Mouse (Mus musculus) forebrain, embryonic 11.5 days (tissue): Measurements from ENCODE around the gene Hist1h2bh. TPM values are rescaled to one million over a fixed set of nuclear protein-coding genes. Genes with fewer than 3 reads are reported as not detected.

Source experiments
- ATAC-seq: fragments of 200-750 bp; cut with Nextera tagmentation; replicated peaks from 2 replicates; pipeline ENCODE4 v1.8.0; 2017; ENCODE audit warnings: moderate TSS enrichment; ENCODE audit not compliant: low FRiP score
- DNase-seq: peaks from one replicate; pipeline ENCODE4 v3.0.0-alpha.2; 2017; ENCODE audit warnings: low spot score
- H3K27ac ChIP-seq: fragments of 300-500 bp; sonication (generic); 2 replicates; pipeline ENCODE4 v1.5.1; 2014; ENCODE audit warnings: low read depth, low read length
- H3K27me3 ChIP-seq: fragments of 300-500 bp; sonication (generic); 2 replicates; pipeline ENCODE4 v1.6.1; 2014; ENCODE audit warnings: mild to moderate bottlenecking, low read length, mixed read lengths; ENCODE audit not compliant: control insufficient read depth, insufficient read depth
- H3K36me3 ChIP-seq: fragments of 300-500 bp; sonication (generic); 2 replicates; pipeline ENCODE4 v1.6.1; 2014; ENCODE audit warnings: mild to moderate bottlenecking, low read length, moderate library complexity, mixed read lengths; ENCODE audit not compliant: control insufficient read depth, insufficient read depth
- H3K4me1 ChIP-seq: fragments of 300-500 bp; sonication (generic); replicated peaks from 2 replicates; pipeline ENCODE4 v1.6.1; 2014; ENCODE audit warnings: low read length, mixed read lengths; ENCODE audit not compliant: control insufficient read depth, insufficient read depth
- H3K4me2 ChIP-seq: fragments of 300-500 bp; sonication (generic); 2 replicates; pipeline ENCODE4 v1.6.1; 2014; ENCODE audit warnings: low read depth, mild to moderate bottlenecking, low read length, moderate library complexity, mixed read lengths; ENCODE audit not compliant: severe bottlenecking
- H3K4me3 ChIP-seq: fragments of 300-500 bp; sonication (generic); 2 replicates; pipeline ENCODE4 v1.5.1; 2014; ENCODE audit warnings: low read depth, low read length
- H3K9ac ChIP-seq: fragments of 300-500 bp; sonication (generic); 2 replicates; pipeline ENCODE4 v1.6.1; 2014; ENCODE audit warnings: low read length
- H3K9me3 ChIP-seq: fragments of 300-500 bp; sonication (generic); 2 replicates; pipeline ENCODE4 v1.6.1; 2016; ENCODE audit warnings: low read length, mixed read lengths; ENCODE audit not compliant: control insufficient read depth
- WGBS: fragments of 180-500 bp; shearing (Covaris S2); extraction: QIAGEN DNeasy Blood & Tissue Kit; methylation state at CpG from one replicate; pipeline ENCODE4 v1.1.7; 2014; 5-methylcytosine and 5-hydroxymethylcytosine counted together
- polyA plus RNA-seq: library from polyadenylated mRNA; unstranded; fragments of >200 nt; fragmentation: Nextera tagmentation; extraction: Ambion mirVana; gene quantifications from 2 replicates; pipeline ENCODE4 v1.2.1, GENCODE M21; 2014

The Hist1h2bh gene
- polyA plus RNA-seq, 1 experiment from 2014 or later = 1.2 TPM

DNA sequence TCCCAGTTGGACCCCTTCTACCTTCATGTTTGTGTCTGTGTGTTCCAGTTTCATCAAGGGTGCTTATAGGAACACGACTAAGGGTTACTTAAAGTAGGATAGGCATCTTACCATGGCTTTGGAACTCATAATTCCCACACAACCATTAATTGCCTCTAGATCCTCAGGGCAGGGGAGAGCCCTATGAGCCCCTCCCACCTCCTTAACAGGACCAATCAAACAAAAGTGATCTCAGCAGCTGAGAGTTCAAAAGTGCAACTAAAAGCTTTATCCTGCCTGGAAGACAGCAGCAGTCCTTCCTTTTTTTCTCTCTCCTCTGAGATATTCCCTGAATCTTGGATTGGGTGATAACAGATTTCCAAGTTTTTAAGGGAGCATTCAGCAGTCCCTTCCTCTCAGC lies 33.1 kb downstream of the Hist1h2bh start:
- Histone ChIP-seq H3K4me3 (no peak overlapping the region), H3K36me3 (no peaks in the 10 kb centered on the region), H3K27me3 (no peaks in the 10 kb centered on the region), H3K4me2 (no peak overlapping the region), H3K4me1 (peaks cover under 1% of the 10 kb centered on the region; the same call in 1 of the 2 replicates), H3K9ac (no peak overlapping the region), H3K27ac (no peak overlapping the region), H3K9me3 (no peaks in the 10 kb centered on the region)
- ATAC-seq (no peak), DNase-seq (no peak)
- 42% methylated on average over 1 of the region's 1 CpGs for WGBS

DNA sequence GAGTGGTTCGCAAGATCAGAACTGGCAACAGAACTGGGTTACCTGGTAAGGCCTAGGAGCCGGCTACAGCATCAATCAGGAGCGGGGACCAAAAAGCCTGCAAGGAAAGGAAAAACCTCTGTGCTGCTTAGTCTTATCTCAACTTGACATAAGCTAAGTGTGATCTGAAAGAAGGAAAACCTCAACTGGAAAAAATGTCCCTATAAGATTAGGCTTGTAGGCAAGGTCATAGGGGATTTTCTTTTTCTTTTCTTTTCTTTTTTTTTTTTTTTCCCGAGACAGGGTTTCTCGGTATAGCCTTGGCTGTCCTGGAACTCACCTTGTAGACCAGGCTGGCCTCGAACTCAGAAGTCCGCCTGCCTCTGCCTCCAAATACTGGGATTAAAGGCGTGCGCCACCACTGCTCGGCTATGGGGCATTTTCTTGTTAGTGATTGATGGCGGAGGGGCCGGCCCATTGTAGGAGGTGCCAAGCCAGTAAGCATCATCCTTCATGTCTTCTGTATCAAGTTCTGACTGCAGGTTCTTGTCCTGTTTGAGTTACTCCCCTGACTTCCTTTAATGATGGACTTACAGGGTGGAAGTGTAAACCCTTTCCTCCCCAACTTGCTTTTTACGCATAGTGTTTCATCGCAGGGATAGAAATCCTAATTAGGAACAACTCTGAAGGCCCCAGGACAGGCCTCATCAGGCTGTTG lies 36.2 kb downstream of the Hist1h2bh start:
- no peaks in the 10 kb centered on the region for H3K27me3 ChIP-seq
- H3K4me2 ChIP-seq = peak overlapping the region; percentile 26; the same call in 1 of the 2 replicates
- no peaks in the 10 kb centered on the region for H3K36me3 ChIP-seq
- ATAC-seq (no peak), DNase-seq (peak; percentile 74)
- 11% methylated on average over 14 of the region's 14 CpGs for WGBS
- no peak overlapping the region for H3K27ac ChIP-seq
- H3K4me1 ChIP-seq = peaks cover 2% of the 10 kb centered on the region; the same call in 1 of the 2 replicates
- no peak overlapping the region for H3K9ac ChIP-seq
- no peaks in the 10 kb centered on the region for H3K9me3 ChIP-seq
- no peak overlapping the region for H3K4me3 ChIP-seq

DNA sequence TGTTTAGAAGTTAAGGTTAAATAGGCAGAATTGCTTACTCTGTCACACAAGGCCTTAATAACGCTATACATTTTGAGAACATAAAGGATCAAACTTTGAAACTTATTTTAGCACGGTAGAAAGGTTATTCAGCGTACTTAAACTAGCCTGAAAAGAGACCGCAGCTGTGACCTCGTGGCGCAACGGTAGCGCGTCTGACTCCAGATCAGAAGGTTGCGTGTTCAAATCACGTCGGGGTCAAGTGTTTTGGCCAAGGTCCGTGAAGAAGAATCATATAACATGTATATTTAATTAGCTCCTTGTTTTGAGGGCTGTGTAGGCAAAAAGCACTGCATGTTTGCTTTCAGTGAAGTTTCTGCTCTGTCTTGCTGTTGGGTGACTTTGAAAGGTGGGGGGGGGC lies 36.8 kb downstream of the Hist1h2bh start:
- no peaks in the 10 kb centered on the region for H3K36me3 ChIP-seq
- H3K4me3 ChIP-seq = peak overlapping the region; percentile 28
- DNase-seq = peak; percentile 78
- no peak overlapping the region for H3K27ac ChIP-seq
- ATAC-seq = no peak
- no peaks in the 10 kb centered on the region for H3K9me3 ChIP-seq
- H3K27me3 ChIP-seq = no peaks in the 10 kb centered on the region
- H3K4me2 ChIP-seq = peak overlapping the region; percentile 55; the same call in 1 of the 2 replicates
- peaks cover 2% of the 10 kb centered on the region; the same call in 1 of the 2 replicates for H3K4me1 ChIP-seq
- H3K9ac ChIP-seq = no peak overlapping the region
- WGBS = 1% methylated on average over 13 of the region's 13 CpGs

DNA sequence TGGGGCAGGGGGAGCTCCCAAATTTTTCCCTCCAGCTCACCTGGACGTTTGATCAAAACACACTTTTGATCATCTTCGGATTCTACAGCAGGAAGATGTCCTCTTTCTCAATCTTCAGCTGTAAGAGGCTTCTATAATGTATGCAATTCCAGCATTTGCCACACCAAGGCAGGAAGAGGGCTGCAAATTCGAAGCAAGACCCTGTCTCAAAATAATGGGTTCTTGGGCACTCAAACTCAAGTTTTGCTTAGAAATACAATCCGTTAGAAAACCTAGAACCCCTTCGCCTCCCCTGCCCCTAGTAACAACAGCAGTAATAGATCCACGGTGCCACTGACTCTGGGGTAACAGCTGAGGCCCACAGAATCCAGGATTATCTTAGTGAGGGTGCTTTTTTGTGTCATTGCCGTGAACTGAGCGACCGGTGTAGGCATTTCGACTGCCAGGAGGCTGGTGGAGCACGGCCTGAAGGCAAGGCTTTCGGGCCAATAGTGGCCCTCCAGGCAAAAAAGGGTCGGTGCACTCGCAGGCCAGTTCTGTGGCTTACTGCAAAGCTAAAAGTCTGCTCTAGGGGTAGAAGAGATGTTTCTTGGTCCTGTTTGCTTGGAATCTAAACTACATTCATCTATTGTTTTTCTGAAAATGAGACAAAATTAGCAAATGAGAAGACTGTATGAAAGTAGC lies 37.4 kb downstream of the Hist1h2bh start:
- peaks cover 2% of the 10 kb centered on the region; the same call in 1 of the 2 replicates for H3K4me1 ChIP-seq
- H3K9me3 ChIP-seq = no peaks in the 10 kb centered on the region
- no peaks in the 10 kb centered on the region for H3K36me3 ChIP-seq
- peak overlapping the region; percentile 28 for H3K4me3 ChIP-seq
- H3K27me3 ChIP-seq = no peaks in the 10 kb centered on the region
- WGBS = 2% methylated on average over 14 of the region's 14 CpGs
- H3K27ac ChIP-seq = no peak overlapping the region
- H3K4me2 ChIP-seq = peak overlapping the region; percentile 55
- DNase-seq = peak; percentile 70
- no peak; the same call in 1 of the 2 replicates for ATAC-seq
- H3K9ac ChIP-seq = peak overlapping the region; percentile 47; the same call in 1 of the 2 replicates

DNA sequence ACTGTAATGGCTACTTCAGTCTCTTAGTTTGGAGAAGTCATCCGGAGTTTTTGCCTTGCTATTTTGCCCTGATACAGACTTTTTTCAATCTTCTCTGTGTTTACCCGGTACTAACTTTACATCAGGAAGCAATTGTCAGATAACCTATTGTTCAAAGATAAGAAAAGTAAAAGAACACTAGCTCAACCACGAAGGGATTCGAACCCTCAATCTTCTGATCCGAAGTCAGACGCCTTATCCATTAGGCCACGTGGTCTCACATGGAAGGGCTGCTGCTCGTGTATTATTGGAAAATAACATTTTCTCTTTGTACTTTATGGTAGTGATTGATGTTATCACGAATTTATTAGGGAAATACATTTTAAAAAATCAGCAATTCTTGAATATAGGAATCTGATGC lies 39.4 kb downstream of the Hist1h2bh start:
- no peak overlapping the region for H3K9ac ChIP-seq
- peaks cover 6% of the 10 kb centered on the region; the same call in 1 of the 2 replicates for H3K4me1 ChIP-seq
- DNase-seq (peak; percentile 72), ATAC-seq (no peak; the same call in 1 of the 2 replicates)
- no peak overlapping the region for H3K27ac ChIP-seq
- no peaks in the 10 kb centered on the region for H3K9me3 ChIP-seq
- H3K36me3 ChIP-seq = no peaks in the 10 kb centered on the region
- peak overlapping the region; percentile 5; the same call in 1 of the 2 replicates for H3K4me3 ChIP-seq
- peak overlapping the region; percentile 6; the same call in 1 of the 2 replicates for H3K4me2 ChIP-seq
- WGBS = under 1% methylated on average over 9 of the region's 9 CpGs
- no peaks in the 10 kb centered on the region for H3K27me3 ChIP-seq

DNA sequence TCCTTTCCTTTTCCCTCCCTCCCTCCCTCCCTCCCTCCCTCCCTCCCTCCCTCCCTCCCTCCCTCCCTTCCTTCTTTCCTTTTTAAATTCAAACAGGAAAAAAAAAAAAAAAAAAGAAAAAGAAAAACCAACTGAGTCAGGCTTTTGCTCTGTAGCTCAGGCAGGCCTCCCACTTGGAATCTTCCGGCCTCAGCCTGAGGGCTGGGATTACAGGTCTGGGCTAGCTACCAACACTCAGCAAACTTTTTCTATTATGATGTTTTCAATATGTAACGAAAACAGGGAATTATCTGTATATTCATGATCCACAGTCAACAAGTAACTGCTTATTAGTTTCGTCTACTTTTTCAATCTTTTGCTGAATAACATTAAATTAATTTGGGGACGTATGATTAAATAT lies 40.3 kb downstream of the Hist1h2bh start:
- no peaks in the 10 kb centered on the region for H3K27me3 ChIP-seq
- peaks cover 6% of the 10 kb centered on the region; the same call in 1 of the 2 replicates for H3K4me1 ChIP-seq
- DNase-seq (no peak), ATAC-seq (no peak)
- H3K9ac ChIP-seq = no peak overlapping the region
- no peak overlapping the region for H3K4me3 ChIP-seq
- H3K36me3 ChIP-seq = no peaks in the 10 kb centered on the region
- no peak overlapping the region for H3K4me2 ChIP-seq
- H3K27ac ChIP-seq = no peak overlapping the region
- WGBS = 32% methylated on average over 4 of the region's 4 CpGs
- H3K9me3 ChIP-seq = no peaks in the 10 kb centered on the region

DNA sequence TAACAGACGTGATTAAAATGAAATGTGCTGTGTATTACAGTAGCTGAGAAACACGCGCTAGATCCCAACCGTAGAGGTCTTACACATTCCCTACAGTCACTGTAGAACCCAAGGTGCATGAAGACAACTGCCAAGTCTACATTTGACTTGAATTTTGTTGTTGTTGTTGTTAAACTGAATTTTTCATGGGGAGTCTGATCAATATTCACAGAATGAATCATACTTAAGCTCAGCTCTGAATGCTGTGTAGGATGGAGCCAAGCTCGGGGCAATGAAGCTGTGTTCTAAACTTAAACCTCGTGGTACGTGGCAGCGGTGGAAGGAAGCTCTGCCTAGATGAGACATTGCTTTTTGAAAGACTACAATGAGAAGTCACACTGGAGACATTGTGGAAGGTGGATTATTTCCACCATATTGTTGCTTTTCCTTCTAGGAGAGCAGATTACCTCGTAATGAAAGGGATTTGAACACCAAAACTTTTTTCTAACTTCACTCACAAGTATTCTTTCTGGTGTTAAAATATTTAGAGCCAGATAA lies 41.1 kb downstream of the Hist1h2bh start:
- H3K4me3 ChIP-seq = peak overlapping the region; percentile 11; the same call in 1 of the 2 replicates
- H3K27ac ChIP-seq = no peak overlapping the region
- no peaks in the 10 kb centered on the region for H3K27me3 ChIP-seq
- H3K9me3 ChIP-seq = no peaks in the 10 kb centered on the region
- no peaks in the 10 kb centered on the region for H3K36me3 ChIP-seq
- WGBS = 28% methylated on average over 9 of the region's 9 CpGs
- no peak overlapping the region for H3K9ac ChIP-seq
- peaks cover 6% of the 10 kb centered on the region; the same call in 1 of the 2 replicates for H3K4me1 ChIP-seq
- DNase-seq = no peak
- no peak for ATAC-seq
- H3K4me2 ChIP-seq = peak overlapping the region; percentile 24

DNA sequence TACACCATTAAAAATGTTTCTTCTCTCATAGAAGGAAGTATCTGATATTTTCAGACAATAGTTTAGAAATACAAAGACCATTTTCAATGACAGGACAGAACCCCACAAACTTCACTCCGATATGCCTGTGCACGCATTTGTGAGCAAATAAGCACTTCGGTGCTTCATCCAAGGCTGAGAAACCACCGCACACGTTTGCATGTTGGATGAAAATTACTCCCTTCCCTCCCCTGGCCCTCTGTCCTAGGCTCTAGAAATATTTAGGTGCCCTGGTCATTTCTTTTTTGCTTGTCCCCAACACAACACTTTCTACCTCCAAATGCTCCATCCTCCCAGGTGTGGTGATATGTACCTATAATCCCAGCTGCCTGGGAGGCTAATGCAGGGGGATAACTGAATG lies 41.7 kb downstream of the Hist1h2bh start:
- Histone ChIP-seq H3K27me3 (no peaks in the 10 kb centered on the region), H3K4me1 (peaks cover 6% of the 10 kb centered on the region; the same call in 1 of the 2 replicates), H3K36me3 (no peaks in the 10 kb centered on the region), H3K9ac (no peak overlapping the region), H3K27ac (no peak overlapping the region), H3K4me3 (peak overlapping the region; percentile 11), H3K9me3 (no peaks in the 10 kb centered on the region), H3K4me2 (peak overlapping the region; percentile 24)
- ATAC-seq (no peak), DNase-seq (no peak)
- 26% methylated on average over 5 of the region's 5 CpGs for WGBS
